Mouse (Mus musculus): ENCODE data around the gene Sgpl1. TPM values are rescaled to one million over a fixed set of nuclear protein-coding genes. Genes with fewer than 3 reads are reported as not detected.

The Sgpl1 gene
- total RNA-seq, 1 experiment = 103 TPM

DNA sequence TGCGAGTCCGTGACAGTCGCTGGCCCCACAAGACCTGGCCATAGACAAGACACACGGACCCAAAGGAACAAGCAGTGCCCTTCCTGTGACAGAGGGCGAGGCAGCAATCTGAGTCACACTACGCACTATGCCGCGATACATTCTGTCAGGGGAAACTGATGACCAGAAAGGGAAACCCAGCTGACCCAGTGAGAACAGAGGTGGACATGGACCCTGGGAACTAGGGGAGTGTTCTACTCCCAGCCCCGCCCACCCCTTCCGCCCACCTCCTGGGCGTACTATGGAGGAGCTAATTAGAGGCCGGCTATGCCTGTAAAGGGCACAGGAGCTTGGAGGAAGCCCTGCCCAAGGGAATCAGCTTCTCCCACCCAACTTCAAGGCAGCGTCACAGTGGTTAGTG, 78.3 kb downstream of the Sgpl1 start:
- in situ Hi-C loops (cut with MboI; ENCODE audit: low sequenced_read_pairs in 2 of 2, unreplicated experiment in 2 of 2) = loop anchor here (10.0 to 25.0 kb wide), 2 partner anchors 282 to 284 kb away; no protein-coding TSS in a partner anchor
- no peaks in the 10 kb centered on the region for H3K9me3 ChIP-seq (ENCODE audit: control insufficient read depth, insufficient read depth, low read depth, low read length)
- TF ChIP-seq ZC3H11A (IDR thresholded peaks at IDR 0.05; ENCODE audit: borderline replicate concordance, low read depth, low read length) (no peak), ZNF384 (IDR thresholded peaks at IDR 0.05; ENCODE audit: low read depth, low read length) (no peak), MAFK (IDR thresholded peaks at IDR 0.05; ENCODE audit: insufficient read depth, low read depth, low read length) (no peak), HCFC1 (IDR thresholded peaks at IDR 0.05; ENCODE audit: borderline replicate concordance, insufficient read depth, low read length) (no peak), CHD2 (IDR thresholded peaks at IDR 0.05; ENCODE audit: low read depth, low read length) (no peak)
- peaks cover 1 to 17% of the 10 kb centered on the region in 2 experiments; a peak in 3 of 4 replicates for H3K4me1 ChIP-seq (ENCODE audit: control insufficient read depth in 2 of 2, insufficient read depth in 2 of 2, low read length in 2 of 2, poor library complexity in 1 of 2)
- no peak overlapping the region for H3K4me3 ChIP-seq (ENCODE audit: insufficient read depth in 1 of 2, low read depth in 1 of 2, low read length in 2 of 2, poor library complexity in 1 of 2, severe bottlenecking in 1 of 2)
- no peak for DNase-seq (ENCODE audit: low read depth, low spot score)
- no peaks in the 10 kb centered on the region for H3K36me3 ChIP-seq (ENCODE audit: control insufficient read depth, insufficient read depth, low read length, poor library complexity, severe bottlenecking)
- H3K27ac ChIP-seq (ENCODE audit: insufficient read depth, low read depth, low read length, poor library complexity, severe bottlenecking) = no peak overlapping the region
- H3K9ac ChIP-seq (ENCODE audit: insufficient read depth, low read depth, low read length, poor library complexity, severe bottlenecking) = no peak overlapping the region

DNA sequence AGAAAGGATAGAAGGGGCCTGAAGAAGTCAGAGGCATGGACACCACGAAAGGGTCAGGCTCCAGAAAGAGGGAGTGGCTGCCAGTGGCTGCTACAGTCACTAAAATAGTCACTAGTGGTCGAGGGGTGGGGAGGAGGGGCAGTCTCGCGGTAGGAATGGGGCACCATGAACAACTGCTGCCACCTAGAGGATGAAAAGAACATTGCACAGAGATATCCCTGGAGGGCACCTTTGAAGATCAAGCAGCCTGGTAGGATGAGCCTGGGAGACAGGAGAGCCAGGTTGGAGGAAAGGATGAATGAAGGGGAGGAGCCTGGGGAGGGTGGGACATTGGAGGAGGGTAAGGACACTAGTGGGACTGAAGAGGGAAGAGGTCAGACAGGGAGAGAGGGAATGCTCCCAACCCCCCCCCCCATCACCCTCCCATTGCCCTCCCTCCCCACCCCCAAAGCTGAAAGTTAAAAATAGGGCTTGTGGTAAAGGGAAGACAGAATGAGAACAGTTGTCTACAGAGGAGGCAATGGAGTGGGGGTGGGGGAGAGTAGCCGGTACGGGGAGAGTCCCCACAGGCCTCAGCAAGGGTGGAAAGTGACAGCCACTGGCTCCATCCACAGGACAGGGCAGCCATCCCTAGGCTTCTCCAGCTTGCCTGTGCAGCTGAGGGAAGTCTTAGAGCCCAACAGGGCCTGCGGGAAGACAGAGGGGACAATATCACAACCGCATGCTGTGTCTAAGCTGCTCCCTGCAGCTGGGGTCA, 78.9 kb downstream of the Sgpl1 start:
- H3K27ac ChIP-seq (ENCODE audit: insufficient read depth, low read depth, low read length, poor library complexity, severe bottlenecking) = no peak overlapping the region
- H3K4me3 ChIP-seq (ENCODE audit: insufficient read depth in 1 of 2, low read depth in 1 of 2, low read length in 2 of 2, poor library complexity in 1 of 2, severe bottlenecking in 1 of 2) = no peak overlapping the region
- no peaks in the 10 kb centered on the region for H3K36me3 ChIP-seq (ENCODE audit: control insufficient read depth, insufficient read depth, low read length, poor library complexity, severe bottlenecking)
- peaks cover 2 to 23% of the 10 kb centered on the region in 2 experiments for H3K4me1 ChIP-seq (ENCODE audit: control insufficient read depth in 2 of 2, insufficient read depth in 2 of 2, low read length in 2 of 2, poor library complexity in 1 of 2)
- TF ChIP-seq CHD2 (IDR thresholded peaks at IDR 0.05; ENCODE audit: low read depth, low read length) (peak; percentile 71; the same call in 1 of the 2 replicates), ZC3H11A (IDR thresholded peaks at IDR 0.05; ENCODE audit: borderline replicate concordance, low read depth, low read length) (peak; percentile 69; the same call in 1 of the 2 replicates), ZNF384 (IDR thresholded peaks at IDR 0.05; ENCODE audit: low read depth, low read length) (no peak), HCFC1 (IDR thresholded peaks at IDR 0.05; ENCODE audit: borderline replicate concordance, insufficient read depth, low read length) (no peak), MAFK (IDR thresholded peaks at IDR 0.05; ENCODE audit: insufficient read depth, low read depth, low read length) (no peak)
- in situ Hi-C loops (cut with MboI; ENCODE audit: low sequenced_read_pairs in 2 of 2, unreplicated experiment in 2 of 2) = loop anchor here (10.0 to 25.0 kb wide), 2 partner anchors 281 to 284 kb away; no protein-coding TSS in a partner anchor
- DNase-seq (ENCODE audit: low read depth, low spot score) = peak; percentile 87
- H3K9me3 ChIP-seq (ENCODE audit: control insufficient read depth, insufficient read depth, low read depth, low read length) = no peaks in the 10 kb centered on the region
- H3K9ac ChIP-seq (ENCODE audit: insufficient read depth, low read depth, low read length, poor library complexity, severe bottlenecking) = no peak overlapping the region

DNA sequence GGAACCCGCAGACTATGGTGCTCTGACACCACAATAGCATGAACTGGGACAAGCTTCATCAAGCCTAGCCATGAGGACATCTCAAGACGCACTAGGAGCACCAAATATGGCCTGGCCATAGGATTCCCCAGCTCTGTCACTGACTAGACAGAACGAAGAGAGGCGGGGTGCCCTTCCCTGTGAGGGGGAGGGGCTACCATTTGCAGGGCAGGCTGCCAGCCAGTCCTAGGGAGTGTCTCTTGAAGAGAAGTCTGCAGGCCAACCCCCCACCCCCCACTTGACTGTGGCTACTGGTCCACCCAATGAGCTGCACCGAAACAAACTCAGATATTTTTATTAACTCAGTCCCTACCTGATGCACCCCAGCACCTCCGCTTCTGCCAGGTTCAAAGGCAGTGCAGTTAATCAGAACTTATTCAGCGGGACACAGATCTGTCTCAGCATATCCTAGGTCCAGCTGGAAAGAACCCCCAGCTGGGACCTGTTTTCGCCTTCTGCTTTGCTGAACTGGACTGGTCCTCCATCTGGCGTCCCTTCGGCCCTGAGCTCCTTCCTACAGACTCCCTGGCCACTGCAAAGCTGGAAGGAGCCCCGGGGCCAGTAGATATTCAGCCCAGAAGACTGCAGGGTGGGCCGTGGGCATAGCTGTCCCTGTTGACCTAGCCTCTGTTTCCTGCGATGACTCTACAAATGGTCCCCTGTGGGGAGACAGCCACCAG, 82.1 kb downstream of the Sgpl1 start:
- Histone ChIP-seq H3K4me3 (ENCODE audit: insufficient read depth in 1 of 2, low read depth in 1 of 2, low read length in 2 of 2, poor library complexity in 1 of 2, severe bottlenecking in 1 of 2) (peak overlapping the region in 1 of 2 experiments; percentile 38; a peak in 1 of 4 replicates), H3K9me3 (ENCODE audit: control insufficient read depth, insufficient read depth, low read depth, low read length) (no peaks in the 10 kb centered on the region), H3K9ac (ENCODE audit: insufficient read depth, low read depth, low read length, poor library complexity, severe bottlenecking) (no peak overlapping the region), H3K4me1 (ENCODE audit: control insufficient read depth in 2 of 2, insufficient read depth in 2 of 2, low read length in 2 of 2, poor library complexity in 1 of 2) (peaks cover 5 to 33% of the 10 kb centered on the region in 2 experiments), H3K36me3 (ENCODE audit: control insufficient read depth, insufficient read depth, low read length, poor library complexity, severe bottlenecking) (no peaks in the 10 kb centered on the region), H3K27ac (ENCODE audit: insufficient read depth, low read depth, low read length, poor library complexity, severe bottlenecking) (no peak overlapping the region)
- in situ Hi-C loops (cut with MboI; ENCODE audit: low sequenced_read_pairs in 2 of 2, unreplicated experiment in 2 of 2) = loop anchor here (10.0 to 25.0 kb wide), 2 partner anchors 278 to 281 kb away; no protein-coding TSS in a partner anchor
- no peak for DNase-seq (ENCODE audit: low read depth, low spot score)
- TF ChIP-seq ZNF384 (IDR thresholded peaks at IDR 0.05; ENCODE audit: low read depth, low read length) (no peak), ZC3H11A (IDR thresholded peaks at IDR 0.05; ENCODE audit: borderline replicate concordance, low read depth, low read length) (no peak), MAFK (IDR thresholded peaks at IDR 0.05; ENCODE audit: insufficient read depth, low read depth, low read length) (no peak), CHD2 (IDR thresholded peaks at IDR 0.05; ENCODE audit: low read depth, low read length) (no peak), HCFC1 (IDR thresholded peaks at IDR 0.05; ENCODE audit: borderline replicate concordance, insufficient read depth, low read length) (no peak)

DNA sequence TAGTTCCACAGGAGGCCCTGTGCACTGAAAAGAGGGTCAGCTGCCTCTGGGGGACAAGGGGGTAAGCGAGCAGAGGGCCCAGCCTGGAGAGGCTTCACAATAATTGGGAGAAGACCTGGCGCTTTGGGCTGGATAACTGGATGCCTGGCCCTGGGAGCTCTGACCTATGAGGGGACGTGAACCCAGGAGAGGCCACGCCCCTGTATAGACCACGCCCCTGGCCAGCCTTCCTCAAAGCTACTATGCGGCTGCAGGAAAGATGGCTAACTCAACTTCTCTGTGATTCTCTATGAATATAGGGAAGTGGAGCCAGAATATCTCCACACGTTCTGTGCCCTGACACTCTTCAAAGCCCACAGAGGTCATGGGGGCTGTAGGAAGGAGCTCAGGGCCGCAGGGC, 82.9 kb downstream of the Sgpl1 start:
- H3K9ac ChIP-seq (ENCODE audit: insufficient read depth, low read depth, low read length, poor library complexity, severe bottlenecking) = peak overlapping the region; percentile 38; the same call in 1 of the 2 replicates
- no peaks in the 10 kb centered on the region for H3K36me3 ChIP-seq (ENCODE audit: control insufficient read depth, insufficient read depth, low read length, poor library complexity, severe bottlenecking)
- in situ Hi-C loops (cut with MboI; ENCODE audit: low sequenced_read_pairs in 2 of 2, unreplicated experiment in 2 of 2) = loop anchor here (10.0 to 25.0 kb wide), 2 partner anchors 277 to 280 kb away; no protein-coding TSS in a partner anchor
- peaks cover 5 to 40% of the 10 kb centered on the region in 2 experiments for H3K4me1 ChIP-seq (ENCODE audit: control insufficient read depth in 2 of 2, insufficient read depth in 2 of 2, low read length in 2 of 2, poor library complexity in 1 of 2)
- TF ChIP-seq ZC3H11A (IDR thresholded peaks at IDR 0.05; ENCODE audit: borderline replicate concordance, low read depth, low read length) (no peak), CHD2 (IDR thresholded peaks at IDR 0.05; ENCODE audit: low read depth, low read length) (no peak), ZNF384 (IDR thresholded peaks at IDR 0.05; ENCODE audit: low read depth, low read length) (no peak), HCFC1 (IDR thresholded peaks at IDR 0.05; ENCODE audit: borderline replicate concordance, insufficient read depth, low read length) (no peak), MAFK (IDR thresholded peaks at IDR 0.05; ENCODE audit: insufficient read depth, low read depth, low read length) (no peak)
- H3K4me3 ChIP-seq (ENCODE audit: insufficient read depth in 1 of 2, low read depth in 1 of 2, low read length in 2 of 2, poor library complexity in 1 of 2, severe bottlenecking in 1 of 2) = peak overlapping the region in 1 of 2 experiments; percentile 38; a peak in 1 of 4 replicates
- H3K27ac ChIP-seq (ENCODE audit: insufficient read depth, low read depth, low read length, poor library complexity, severe bottlenecking) = no peak overlapping the region
- H3K9me3 ChIP-seq (ENCODE audit: control insufficient read depth, insufficient read depth, low read depth, low read length) = no peaks in the 10 kb centered on the region
- DNase-seq (ENCODE audit: low read depth, low spot score) = peak; percentile 81

All from ES-E14 (cell line).